Mouse (Mus musculus): ENCODE data around the gene Gtf3a. TPM values are rescaled to one million over a fixed set of nuclear protein-coding genes. Genes with fewer than 3 reads are reported as not detected.
A peak's percentile ranks its signal among the peaks of the same experiment; 100 is the strongest.
"Not testable (repeated sequence)": the region's sequence is repeated elsewhere in the genome, so short reads cannot be mapped to it uniquely, and the experiment has no call there.

Gtf3a gene
- total RNA-seq, 2 experiments from 2014 or later = 29.2 to 29.5 TPM

- DNase-seq = no peak
Observed at GRCm38 (mm10) chr5:146937541-146938503, 10.6 kb upstream of the Gtf3a start.

- peak; percentile 29 for DNase-seq
Observed at GRCm38 (mm10) chr5:146939109-146939796, 9.2 kb upstream of the Gtf3a start.

- no peak for DNase-seq
Observed at GRCm38 (mm10) chr5:146940219-146940618, 8.2 kb upstream of the Gtf3a start.

- not testable (repeated sequence) for DNase-seq
Observed at GRCm38 (mm10) chr5:146941939-146942338, 6.5 kb upstream of the Gtf3a start.

GRCm38 (mm10) chr5:146942965-146943364, 5.5 kb upstream of the Gtf3a start:
- no peak for DNase-seq

- DNase-seq = no peak
Observed at GRCm38 (mm10) chr5:146944568-146944967, 3.9 kb upstream of the Gtf3a start.

- no peak for DNase-seq
Observed at GRCm38 (mm10) chr5:146946682-146947081, 1.8 kb upstream of the Gtf3a start.

GRCm38 (mm10) chr5:146947497-146947896, 960 bp upstream of the Gtf3a start:
- no peak for DNase-seq

GRCm38 (mm10) chr5:146948041-146948507, 383 bp upstream of the Gtf3a start:
- no peak for DNase-seq

- no peak for DNase-seq
Observed at GRCm38 (mm10) chr5:146954576-146954975, 6.1 kb downstream of the Gtf3a start.

GRCm38 (mm10) chr5:146955651-146956050, 7.2 kb downstream of the Gtf3a start:
- no peak for DNase-seq

- DNase-seq = no peak
Observed at GRCm38 (mm10) chr5:146956678-146957077, 8.2 kb downstream of the Gtf3a start.

- peak; percentile 81 for DNase-seq
Observed at GRCm38 (mm10) chr5:146963118-146963936, 14.9 kb downstream of the Gtf3a start, which contains the start of gene Mtif3. Gene Mtif3 (minus strand): TSS chr5:146963800.

- DNase-seq = no peak
Observed at GRCm38 (mm10) chr5:146963937-146964278, 15.5 kb downstream of the Gtf3a start.

GRCm38 (mm10) chr5:146968695-146969393, 20.4 kb downstream of the Gtf3a start:
- no peak for DNase-seq

- DNase-seq = no peak
Observed at GRCm38 (mm10) chr5:146971776-146972561, 23.5 kb downstream of the Gtf3a start.

GRCm38 (mm10) chr5:146973353-146973752, 24.9 kb downstream of the Gtf3a start:
- no peak for DNase-seq

GRCm38 (mm10) chr5:146973858-146974780, 25.7 kb downstream of the Gtf3a start:
- DNase-seq = no peak

- DNase-seq = no peak
Observed at GRCm38 (mm10) chr5:146974781-146975123, 26.3 kb downstream of the Gtf3a start.

GRCm38 (mm10) chr5:146981376-146981775, 32.9 kb downstream of the Gtf3a start:
- no peak for DNase-seq

All from heart, postnatal 4 days (tissue).